ENCODE assay signal across 28 mouse cellular contexts in genomic region chr6:41075753-41076152, GRCm38 (mm10). TPM values are rescaled to one million over a fixed set of nuclear protein-coding genes. Genes with fewer than 3 reads are reported as not detected.
A peak's percentile ranks its signal among the peaks of the same experiment; 100 is the strongest.
DNase-seq lines count a peak whose midpoint lies in the region; ATAC-seq and TF ChIP-seq lines count a peak whose summit lies in the region.
"Had no signal": no experiment of that assay in that cellular context is flagged by ENCODE, and none has a peak within 500 bp of the region (broad histone marks: within the 10 kb centered on the region; RNA-seq: fewer than 3 reads in every experiment).

No protein-coding gene starts in this region.

- no peaks in the 10 kb centered on the region for H3K4me1 ChIP-seq in kidney, postnatal 0 days (replicated peaks; ENCODE audit: insufficient read depth, low read length)
- peaks cover 0 to 15% of the 10 kb centered on the region in 2 experiments; a peak in 1 of 4 replicates for H3K4me1 ChIP-seq in CH12.LX (ENCODE audit: control insufficient read depth in 1 of 2, insufficient read depth in 2 of 2)
- peaks cover 3% of the 10 kb centered on the region for H3K4me1 ChIP-seq in embryonic fibroblast, embryonic 13.5 days (ENCODE audit: control insufficient read depth, insufficient read depth, low read length)

- H3K27ac ChIP-seq in kidney, postnatal 0 days: no peak overlapping the region
- H3K27ac ChIP-seq in CH12.LX (ENCODE audit: insufficient read depth, low read depth): no peak overlapping the region
- H3K27ac ChIP-seq in embryonic fibroblast, embryonic 13.5 days (ENCODE audit: insufficient read depth, low read length): peak overlapping the region; percentile 65
- H3K27ac ChIP-seq: embryonic facial prominence, embryonic 10.5 days; forebrain, embryonic 12.5 days; hindbrain, embryonic 14.5 days had no signal

- in situ Hi-C loops in CH12.LX (cut with MboI; ENCODE audit: low pct_ligation_motif_present, low pct_unique_long_range_greater_than_20kb, low sequenced_read_pairs): no loop called here

- no peak for ATAC-seq in kidney, postnatal 0 days (replicated peaks; ENCODE audit: low FRiP score, low read depth)
- ATAC-seq: activated CD4-positive, CD25-positive, alpha-beta regulatory T cell, adult 4 months; CD4-positive, CD25-positive, alpha-beta regulatory T cell, adult 4 months; forebrain, embryonic 16.5 days; intestine, embryonic 16.5 days; Patski had no signal

- TF ChIP-seq CTCF in kidney, postnatal 0 days (IDR thresholded peaks at IDR 0.05; ENCODE audit: low read depth): no peak
- no peak for TF ChIP-seq CTCF in CH12.LX (conservative IDR thresholded peaks at IDR 0.05 in 1 of 2, IDR thresholded peaks at IDR 0.05 in 1 of 2; ENCODE audit: low read depth in 2 of 2, low read length in 2 of 2)
- TF ChIP-seq CTCF in embryonic fibroblast, embryonic 13.5 days (IDR thresholded peaks at IDR 0.05; ENCODE audit: borderline replicate concordance, insufficient read depth, low read length): no peak

- no peak for TF ChIP-seq POLR2A in CH12.LX (IDR thresholded peaks at IDR 0.05; ENCODE audit: low read depth, low read length)
- TF ChIP-seq POLR2A in embryonic fibroblast, embryonic 13.5 days (IDR thresholded peaks at IDR 0.05; ENCODE audit: low read depth, low read length): no peak
- no peak for TF ChIP-seq POLR2A in myocyte (IDR thresholded peaks at IDR 0.05; ENCODE audit: insufficient read length, low read depth)

- TF ChIP-seq EP300 in CH12.LX (IDR thresholded peaks at IDR 0.05; ENCODE audit: low read length): no peak

- H3K36me3 ChIP-seq in kidney, postnatal 0 days (ENCODE audit: insufficient read depth, low read length): no peaks in the 10 kb centered on the region
- H3K36me3 ChIP-seq in CH12.LX (replicated peaks in 1 of 2; ENCODE audit: control insufficient read depth in 1 of 2, insufficient read depth in 1 of 2, low read length in 1 of 2) (no peaks in the 10 kb centered on the region), myocyte (ENCODE audit: control insufficient read depth, insufficient read depth) (no peaks in the 10 kb centered on the region)
- H3K36me3 ChIP-seq: embryonic facial prominence, embryonic 10.5 days; forebrain, embryonic 12.5 days had no signal

- no peaks in the 10 kb centered on the region for H3K27me3 ChIP-seq in kidney, postnatal 0 days (ENCODE audit: insufficient read depth, low read length)
- no peaks in the 10 kb centered on the region for H3K27me3 ChIP-seq in CH12.LX (replicated peaks)
- no peaks in the 10 kb centered on the region for H3K27me3 ChIP-seq in myocyte (ENCODE audit: control insufficient read depth, insufficient read depth, insufficient read length)
- H3K27me3 ChIP-seq: forebrain, embryonic 12.5 days had no signal

- no peak overlapping the region for H3ac ChIP-seq in myocyte (ENCODE audit: control insufficient read depth, insufficient read length)

- WGBS in kidney, postnatal 0 days: 48% methylated on average over 2 of the region's 2 CpGs

- H3K79me2 ChIP-seq in CH12.LX (replicated peaks; ENCODE audit: control insufficient read depth, extremely low read depth, insufficient read depth, poor library complexity, severe bottlenecking) (no peaks in the 10 kb centered on the region), myocyte (ENCODE audit: control insufficient read depth, insufficient read depth) (no peaks in the 10 kb centered on the region)

- TF ChIP-seq RAD21 in CH12.LX (IDR thresholded peaks at IDR 0.05; ENCODE audit: low read depth, low read length): no peak

- H3K9ac ChIP-seq in kidney, postnatal 0 days (ENCODE audit: low read depth, low read length): no peak overlapping the region
- H3K9ac ChIP-seq in CH12.LX (ENCODE audit: insufficient read depth, low read depth): no peak overlapping the region
- H3K9ac ChIP-seq: forebrain, embryonic 12.5 days; hindbrain, embryonic 14.5 days had no signal

- dilution Hi-C loops in CH12.LX (cut with MboI; ENCODE audit: extremely low pct_ligation_motif_present, extremely low pct_unique_long_range_greater_than_20kb, low sequenced_read_pairs): no loop called here

- H3K9me3 ChIP-seq in kidney, postnatal 0 days (replicated peaks; ENCODE audit: low read length): no peaks in the 10 kb centered on the region
- H3K9me3 ChIP-seq in CH12.LX (replicated peaks; ENCODE audit: low read length): no peaks in the 10 kb centered on the region
- H3K9me3 ChIP-seq: embryonic facial prominence, embryonic 10.5 days; forebrain, embryonic 12.5 days had no signal

- peak; percentile 29 for DNase-seq in kidney, postnatal 0 days (ENCODE audit: low spot score)
- no peak for DNase-seq in kidney, adult 18-20 months
- peak; percentile 5 for DNase-seq in CH12.LX (ENCODE audit: extremely low read depth)
- DNase-seq in natural killer cell, adult 2 months (ENCODE audit: low spot score in 2 of 2): no peak
- no peak for DNase-seq in kidney, postnatal 14 days
- no peak for DNase-seq in lung, postnatal 4 days
- DNase-seq: adrenal gland, postnatal 14 days; cerebellum, adult 18-20 months; cerebellum, adult 9-11 months; cerebellum, postnatal 36 days; gastrocnemius, postnatal 10 days; heart, postnatal 10 days had no signal

- H3K4me3 ChIP-seq in kidney, postnatal 0 days (replicated peaks; ENCODE audit: low read depth, low read length): no peak overlapping the region
- H3K4me3 ChIP-seq in CH12.LX (replicated peaks in 1 of 3; ENCODE audit: low read depth in 2 of 3, low read length in 2 of 3, poor library complexity in 1 of 3) (no peak overlapping the region), myocyte (no peak overlapping the region)
- no peak overlapping the region for H3K4me3 ChIP-seq in embryonic fibroblast, embryonic 13.5 days (ENCODE audit: insufficient read depth, low read length)
- H3K4me3 ChIP-seq: embryonic facial prominence, embryonic 10.5 days; erythroblast, embryonic 14.5 days; forebrain, embryonic 12.5 days had no signal

- H3K4me2 ChIP-seq in kidney, postnatal 0 days (ENCODE audit: low read length): no peak overlapping the region
- H3K4me2 ChIP-seq in CH12.LX (ENCODE audit: insufficient read depth, low read depth, poor library complexity, severe bottlenecking) (no peak overlapping the region), myocyte (ENCODE audit: low read depth) (peak overlapping the region; percentile 31)
- H3K4me2 ChIP-seq: forebrain, embryonic 12.5 days; hindbrain, embryonic 14.5 days had no signal

TF ChIP-seq in CH12.LX, 34 proteins besides CTCF, POLR2A, EP300 and RAD21:
- TF ChIP-seq CHD1 (IDR thresholded peaks at IDR 0.05; ENCODE audit: low read depth, low read length): no peak
- TF ChIP-seq ZC3H11A (IDR thresholded peaks at IDR 0.05; ENCODE audit: low read depth, low read length): no peak
- no peak for TF ChIP-seq ZKSCAN1 (IDR thresholded peaks at IDR 0.05; ENCODE audit: borderline replicate concordance, low read depth, low read length)
- TF ChIP-seq MEF2A (IDR thresholded peaks at IDR 0.05; ENCODE audit: borderline replicate concordance, low read depth, low read length): no peak
- no peak for TF ChIP-seq KAT2A (IDR thresholded peaks at IDR 0.05; ENCODE audit: insufficient replicate concordance, low read length)
- TF ChIP-seq BHLHE40 (IDR thresholded peaks at IDR 0.05; ENCODE audit: low read depth, low read length): no peak
- no peak for TF ChIP-seq UBTF (IDR thresholded peaks at IDR 0.05; ENCODE audit: low read depth, low read length)
- TF ChIP-seq PAX5 (IDR thresholded peaks at IDR 0.05; ENCODE audit: low read length): no peak
- no peak for TF ChIP-seq RCOR1 (conservative IDR thresholded peaks at IDR 0.05; ENCODE audit: low read depth, low read length)
TF ChIP-seq in CH12.LX: peak in this region for 0.

TF ChIP-seq in myocyte, 11 proteins besides CTCF, POLR2A, EP300 and RAD21:
- TF ChIP-seq TCF12 (IDR thresholded peaks at IDR 0.05; ENCODE audit: insufficient read depth, poor library complexity, severe bottlenecking) (no peak), MAX (IDR thresholded peaks at IDR 0.05; ENCODE audit: low read depth) (no peak), REST (IDR thresholded peaks at IDR 0.05; ENCODE audit: insufficient read depth, insufficient read length) (no peak), CEBPB (IDR thresholded peaks at IDR 0.05; ENCODE audit: insufficient read depth, poor library complexity, severe bottlenecking) (0 out of 2 replicates have a peak, but pooled peaks have one; percentile 6), MYOG (IDR thresholded peaks at IDR 0.05; ENCODE audit: control insufficient read depth in 1 of 3, insufficient read depth in 1 of 3, insufficient read length in 2 of 3, low read depth in 2 of 3) (no peak)

RNA-seq across cellular contexts. Expression of gene 2210010C04Rik, which starts 40.4 kb away (rescaled TPM):
- not detected in 2 replicates for polyA plus RNA-seq in kidney, postnatal 0 days (2015; fragmentation: Nextera tagmentation; extraction: Ambion mirVana)
- not detected in 2 replicates for total RNA-seq in CH12.LX (2012; rRNA removed)
- not detected in 2 replicates for total RNA-seq in CH12.LX (2014; rRNA removed)
- polyA plus RNA-seq in CH12.LX (2012; ENCODE audit: insufficient read length, low read depth): not detected in 2 replicates
- not detected in 2 replicates for polyA plus RNA-seq in embryonic fibroblast, embryonic 13.5 days (2011; ENCODE audit: insufficient read length, low read depth, missing spikeins)
- 0.10 TPM for polyA plus RNA-seq in myocyte (2012; fragmentation: generic; extraction: Trizol)
- total RNA-seq: adrenal gland, adult 18-20 months; adrenal gland, postnatal 14 days; gastrocnemius, postnatal 10 days; heart, postnatal 10 days; hematopoietic stem cell, adult 5-6 weeks; MEL had no signal
- polyA plus RNA-seq: CD4-positive, CD25-positive, alpha-beta regulatory T cell, adult 4 months; embryonic facial prominence, embryonic 10.5 days; embryonic facial prominence, embryonic 14.5 days; erythroblast, embryonic 14.5 days; forebrain, embryonic 12.5 days; forebrain, embryonic 16.5 days; heart, embryonic 14.5 days; hindbrain, embryonic 14.5 days had no signal

Comparison
In these comparisons a context has a peak if more than half of its experiments do, and no peak if none do; other contexts are left out.
1. DNase-seq: peak in kidney, postnatal 0 days (single experiment) and CH12.LX (single experiment); none in kidney, adult 18-20 months (single experiment), natural killer cell, adult 2 months (0 of 2), kidney, postnatal 14 days (single experiment) and lung, postnatal 4 days (0 of 2).